Mouse (Mus musculus) embryonic fibroblast, embryonic 13.5 days (primary cell): ENCODE results near the gene Tlnrd1. TPM values are rescaled to one million over a fixed set of nuclear protein-coding genes. Genes with fewer than 3 reads are reported as not detected.

Source experiments
- H3K27ac ChIP-seq: 2 replicates; pipeline ENCODE4 v1.5.1; 2012; ENCODE audit warnings: low read length, control low read depth, inconsistent platforms; ENCODE audit not compliant: insufficient read depth
- H3K4me1 ChIP-seq: 2 replicates; pipeline ENCODE4 v1.6.1; 2011; ENCODE audit warnings: low read length; ENCODE audit not compliant: control insufficient read depth, insufficient read depth
- H3K4me3 ChIP-seq: 2 replicates; pipeline ENCODE4 v1.5.1; 2011; ENCODE audit warnings: mild to moderate bottlenecking, control low read depth, low read length; ENCODE audit not compliant: insufficient read depth
- CTCF ChIP-seq: IDR thresholded peaks from 2 replicates; pipeline ENCODE4 v1.5.1; 2011; ENCODE audit warnings: mild to moderate bottlenecking, control low read depth, low read length, moderate library complexity, borderline replicate concordance; ENCODE audit not compliant: insufficient read depth
- POLR2A ChIP-seq: IDR thresholded peaks from 2 replicates; pipeline ENCODE4 v1.6.1; 2011; ENCODE audit warnings: low read depth, mild to moderate bottlenecking, control low read depth, low read length, moderate library complexity
- polyA plus RNA-seq: library from polyadenylated mRNA; stranded (reverse); fragments of >200 nt; gene quantifications from 2 replicates; pipeline ENCODE4 v1.2.4, GENCODE M21; 2011; ENCODE audit warnings: low read depth; ENCODE audit not compliant: missing spikeins, insufficient read length

The Tlnrd1 gene
- polyA plus RNA-seq, 1 experiment = 14.1 TPM

- Histone ChIP-seq H3K4me1 (no peaks in the 10 kb centered on the region), H3K27ac (no peak overlapping the region), H3K4me3 (no peak overlapping the region)
- TF ChIP-seq CTCF = no peak
- no peak for TF ChIP-seq POLR2A
Measured at GRCm38 (mm10) chr7:83863554-83863953, 20.6 kb downstream of the Tlnrd1 start.

- no peak for TF ChIP-seq POLR2A
- no peak for TF ChIP-seq CTCF
- Histone ChIP-seq H3K27ac (no peak overlapping the region), H3K4me3 (no peak overlapping the region), H3K4me1 (no peaks in the 10 kb centered on the region)
Measured at GRCm38 (mm10) chr7:83859378-83860083, 24.6 kb downstream of the Tlnrd1 start.

- no peak overlapping the region for H3K4me3 ChIP-seq
- no peak overlapping the region for H3K27ac ChIP-seq
- no peak for TF ChIP-seq POLR2A
- no peak for TF ChIP-seq CTCF
- no peaks in the 10 kb centered on the region; the same call in 1 of the 2 replicates for H3K4me1 ChIP-seq
Measured at GRCm38 (mm10) chr7:83857921-83858320, 26.2 kb downstream of the Tlnrd1 start.

DNA sequence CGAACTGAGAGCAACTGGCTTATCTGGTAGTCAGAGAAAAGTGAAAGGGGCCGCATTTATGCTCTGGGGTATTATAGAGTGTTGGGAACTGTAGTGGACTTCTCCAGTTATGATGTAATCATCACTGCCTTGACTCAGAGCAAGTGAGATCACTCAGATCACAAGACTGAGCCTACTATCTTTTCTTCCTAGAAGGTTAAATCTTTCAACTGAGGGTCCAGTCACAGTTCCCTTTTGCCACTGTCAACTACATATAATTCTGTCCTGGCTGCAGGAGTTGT, 27.0 kb downstream of the Tlnrd1 start:
- no peak overlapping the region for H3K4me3 ChIP-seq
- no peak for TF ChIP-seq POLR2A
- TF ChIP-seq CTCF = no peak
- no peak overlapping the region for H3K27ac ChIP-seq
- H3K4me1 ChIP-seq = peaks cover 3% of the 10 kb centered on the region; the same call in 1 of the 2 replicates

DNA sequence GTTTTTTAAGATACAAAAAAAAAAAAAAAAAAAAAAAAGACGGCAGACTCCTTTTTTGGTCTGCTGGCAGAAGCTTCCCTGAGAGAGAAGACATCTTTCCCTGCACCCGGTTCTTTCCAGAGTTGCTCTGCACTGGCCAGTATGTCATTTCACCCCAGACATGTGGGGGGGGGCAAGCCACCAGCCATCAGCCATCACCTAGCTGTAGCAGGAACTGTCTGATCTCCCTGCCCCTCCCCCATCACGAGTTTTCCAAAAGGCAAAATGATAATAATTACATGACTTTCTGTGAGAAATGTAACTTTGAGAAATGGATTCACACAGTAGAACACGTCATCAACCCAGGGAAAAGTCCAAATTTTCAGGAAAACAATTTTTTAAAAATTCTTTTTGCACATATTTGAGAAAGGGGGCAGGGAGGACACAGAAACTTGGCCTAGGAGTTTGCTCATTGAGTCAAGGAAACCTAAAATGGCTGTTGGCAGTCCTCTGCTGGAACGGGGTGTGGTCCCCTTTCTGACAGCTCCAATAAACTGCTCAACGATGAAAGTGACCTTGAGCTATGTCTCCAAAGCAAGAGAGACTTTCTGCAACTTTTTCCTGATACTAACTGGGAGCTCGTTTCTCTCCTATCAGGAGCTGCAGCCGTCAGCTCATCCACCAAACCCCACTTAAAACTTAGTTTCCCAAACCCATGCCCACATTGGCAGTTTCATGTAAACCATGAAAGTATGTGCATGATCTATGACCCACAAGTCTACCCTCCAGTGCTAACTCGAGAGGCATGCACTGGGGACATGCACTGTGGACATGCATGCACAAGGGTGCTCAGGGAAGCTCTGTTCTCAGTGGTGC, 27.5 kb downstream of the Tlnrd1 start:
- Histone ChIP-seq H3K4me3 (no peak overlapping the region), H3K4me1 (peaks cover 3% of the 10 kb centered on the region; the same call in 1 of the 2 replicates), H3K27ac (no peak overlapping the region)
- TF ChIP-seq POLR2A = no peak
- no peak for TF ChIP-seq CTCF

- Histone ChIP-seq H3K4me3 (no peak overlapping the region), H3K27ac (no peak overlapping the region), H3K4me1 (peaks cover 3% of the 10 kb centered on the region; the same call in 1 of the 2 replicates)
- TF ChIP-seq POLR2A (no peak), CTCF (no peak)
Measured at GRCm38 (mm10) chr7:83855203-83855602, 28.9 kb downstream of the Tlnrd1 start.

- H3K27ac ChIP-seq = no peak overlapping the region
- H3K4me3 ChIP-seq = no peak overlapping the region
- H3K4me1 ChIP-seq = peaks cover 3% of the 10 kb centered on the region; the same call in 1 of the 2 replicates
- TF ChIP-seq POLR2A (no peak), CTCF (no peak)
Measured at GRCm38 (mm10) chr7:83852381-83853380, 31.4 kb downstream of the Tlnrd1 start.

GRCm38 (mm10) chr7:83851569-83852380, 32.3 kb downstream of the Tlnrd1 start:
- Histone ChIP-seq H3K4me3 (no peak overlapping the region), H3K4me1 (peaks cover 3% of the 10 kb centered on the region; the same call in 1 of the 2 replicates), H3K27ac (no peak overlapping the region)
- TF ChIP-seq POLR2A (no peak), CTCF (no peak)
